Mouse (Mus musculus) G1E (cell line): ENCODE measurements around the gene Cenpp.

ENCODE experiments used
- CTCF ChIP-seq: IDR thresholded peaks from 2 replicates; pipeline ENCODE4 v1.5.1; 2012; ENCODE audit warnings: low read depth, low read length, inconsistent platforms, mixed read lengths
- GATA2 ChIP-seq: IDR thresholded peaks from 2 replicates; pipeline ENCODE4 v1.6.1; 2012; ENCODE audit warnings: low read depth, low read length, inconsistent platforms, borderline replicate concordance
- POLR2AphosphoS5 ChIP-seq: IDR thresholded peaks from 2 replicates; pipeline ENCODE4 v1.6.1; 2012; ENCODE audit warnings: low read depth, low read length, inconsistent platforms; ENCODE audit not compliant: insufficient replicate concordance

DNA sequence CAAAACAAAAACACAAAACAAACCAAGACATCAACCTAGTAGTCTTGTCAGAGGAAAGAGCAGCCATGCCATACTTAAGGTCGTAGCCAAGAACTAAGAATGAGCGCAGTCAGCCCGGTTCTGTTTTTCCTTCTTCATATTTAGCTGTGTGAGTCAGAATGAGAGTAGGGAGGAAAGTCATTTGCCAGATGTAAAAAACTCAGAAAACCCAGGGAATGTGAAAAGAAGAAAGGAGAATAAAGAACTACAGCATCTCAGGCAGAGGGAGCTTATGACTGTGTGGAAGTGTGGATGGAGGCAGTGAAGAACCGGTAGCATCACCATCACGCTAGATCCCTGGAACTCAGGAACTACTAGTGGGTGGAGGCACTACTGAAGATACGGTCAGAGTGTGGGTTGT, 66.5 kb downstream of the Cenpp start:
- TF ChIP-seq CTCF (no peak), POLR2AphosphoS5 (no peak), GATA2 (no peak)
